Mouse (Mus musculus) MEL (cell line): ENCODE results near the gene Mycn.

Experiments
- CTCF ChIP-seq, 3 experiments: IDR thresholded peaks in 2 of 3; conservative IDR thresholded peaks in 1 of 3; 2 replicates each; pipeline ENCODE4 v1.5.1; 2011 to 2012; ENCODE audit warnings: low read length in 3 of 3, low read depth in 2 of 3, mild to moderate bottlenecking in 2 of 3, improper control_type of control experiment in 1 of 3, inconsistent platforms in 1 of 3, mixed read lengths in 1 of 3, moderate library complexity in 1 of 3; ENCODE audit not compliant: control insufficient read depth in 1 of 3, insufficient read depth in 1 of 3, poor library complexity in 1 of 3, severe bottlenecking in 1 of 3
- E2F4 ChIP-seq: IDR thresholded peaks from 2 replicates; pipeline ENCODE4 v1.6.1; 2011; ENCODE audit warnings: low read depth, low read length, improper control_type of control experiment, borderline replicate concordance
- EP300 ChIP-seq, 2 experiments: IDR thresholded peaks; 2 replicates each; pipeline ENCODE4 v1.6.1; 2011; ENCODE audit warnings: improper control_type of control experiment in 2 of 2, low read length in 2 of 2, low read depth in 1 of 2, mild to moderate bottlenecking in 1 of 2
- GABPA ChIP-seq: IDR thresholded peaks from 2 replicates; pipeline ENCODE4 v1.6.1; 2012; ENCODE audit warnings: low read depth, mild to moderate bottlenecking, inconsistent platforms, low read length, improper control_type of control experiment, moderate library complexity
- GATA1 ChIP-seq: IDR thresholded peaks from 2 replicates; pipeline ENCODE4 v1.6.1; 2011; ENCODE audit warnings: low read depth, low read length, improper control_type of control experiment
- JUND ChIP-seq: IDR thresholded peaks from 2 replicates; pipeline ENCODE4 v1.6.1; 2011; ENCODE audit warnings: low read depth, mild to moderate bottlenecking, improper control_type of control experiment, low read length
- MYB ChIP-seq: IDR thresholded peaks from 2 replicates; pipeline ENCODE4 v1.6.1; 2011; ENCODE audit warnings: mild to moderate bottlenecking, low read depth, low read length, improper control_type of control experiment
- NRF1 ChIP-seq: IDR thresholded peaks from 2 replicates; pipeline ENCODE4 v1.6.1; 2014; ENCODE audit warnings: low read depth, mild to moderate bottlenecking, inconsistent platforms, low read length, improper control_type of control experiment, moderate library complexity; ENCODE audit not compliant: poor library complexity, insufficient read depth, severe bottlenecking
- POLR2A ChIP-seq, 2 experiments: IDR thresholded peaks; 2 replicates each; pipeline ENCODE4 v1.6.1; 2011 to 2012; ENCODE audit warnings: low read length in 2 of 2, mild to moderate bottlenecking in 2 of 2, control low read depth in 1 of 2, improper control_type of control experiment in 1 of 2, low read depth in 1 of 2, moderate library complexity in 1 of 2; ENCODE audit not compliant: control insufficient read depth in 1 of 2, insufficient read depth in 1 of 2, poor library complexity in 1 of 2
- RCOR1 ChIP-seq: IDR thresholded peaks from 2 replicates; pipeline ENCODE4 v1.6.1; 2012; ENCODE audit warnings: low read depth, mild to moderate bottlenecking, inconsistent platforms, low read length, improper control_type of control experiment
- TAL1 ChIP-seq: IDR thresholded peaks from 2 replicates; pipeline ENCODE4 v1.6.1; 2012; ENCODE audit warnings: mild to moderate bottlenecking, inconsistent platforms, low read length, moderate library complexity, mixed read lengths
- UBTF ChIP-seq: IDR thresholded peaks from 2 replicates; pipeline ENCODE4 v1.6.1; 2012; ENCODE audit warnings: low read depth, mild to moderate bottlenecking, inconsistent platforms, low read length, improper control_type of control experiment, moderate library complexity, borderline replicate concordance; ENCODE audit not compliant: insufficient read depth
- ZMIZ1 ChIP-seq: IDR thresholded peaks from 2 replicates; pipeline ENCODE4 v1.6.1; 2012; ENCODE audit warnings: low read depth, mild to moderate bottlenecking, inconsistent platforms, low read length, improper control_type of control experiment, moderate library complexity
- ZNF384 ChIP-seq: IDR thresholded peaks from 2 replicates; pipeline ENCODE4 v1.6.1; 2012; ENCODE audit warnings: low read depth, mild to moderate bottlenecking, inconsistent platforms, low read length, improper control_type of control experiment

- TF ChIP-seq CTCF (IDR thresholded peaks at IDR 0.05 in 2 of 3, conservative IDR thresholded peaks at IDR 0.05 in 1 of 3; ENCODE audit: control insufficient read depth in 1 of 3, insufficient read depth in 1 of 3, low read depth in 2 of 3, low read length in 3 of 3, poor library complexity in 1 of 3, severe bottlenecking in 1 of 3) (no peak), POLR2A (IDR thresholded peaks at IDR 0.05; ENCODE audit: control insufficient read depth in 1 of 2, insufficient read depth in 1 of 2, low read depth in 1 of 2, low read length in 2 of 2, poor library complexity in 1 of 2) (no peak), ZMIZ1 (no peak), MYB (no peak), JUND (no peak), NRF1 (no peak), E2F4 (no peak), GATA1 (no peak), ZNF384 (no peak), UBTF (no peak), GABPA (no peak), EP300 (IDR thresholded peaks at IDR 0.05; ENCODE audit: low read depth in 1 of 2, low read length in 2 of 2) (no peak), TAL1 (no peak), RCOR1 (no peak)
Observed at GRCm38 (mm10) chr12:12967946-12968345, 26.2 kb upstream of the Mycn start.
